Mouse (Mus musculus) lung, postnatal 0 days (tissue): ENCODE measurements at regions not wholly inside any gene's neighbourhood (a gene's known extent, or its start where the extent isn't known, plus 50 kb on each side); places are given as distances from the start of the nearest gene placed in this dataset.

ENCODE experiments used
- CTCF ChIP-seq: IDR thresholded peaks from 2 replicates; pipeline ENCODE4 v1.5.1; 2016; ENCODE audit warnings: antibody characterized with exemption, mild to moderate bottlenecking
- EP300 ChIP-seq: IDR thresholded peaks from 2 replicates; pipeline ENCODE4 v1.6.1; 2016; ENCODE audit warnings: antibody characterized with exemption, mild to moderate bottlenecking, control low read depth

GRCm38 (mm10) chr2:161362325-161362724, 253.4 kb upstream of the Chd6 start:
- TF ChIP-seq CTCF = no peak
- TF ChIP-seq EP300 = no peak
